Mouse (Mus musculus) liver, embryonic 11.5 days (tissue): ENCODE results near the gene Dcaf4. TPM values are rescaled to one million over a fixed set of nuclear protein-coding genes. Genes with fewer than 3 reads are reported as not detected.

Experiments used
- ATAC-seq: fragments of 200-750 bp; cut with Nextera tagmentation; replicated peaks from 2 replicates; pipeline ENCODE4 v1.8.0; 2017; ENCODE audit warnings: moderate number of reproducible peaks, mild to moderate bottlenecking, moderate TSS enrichment, moderate library complexity; ENCODE audit not compliant: low FRiP score
- DNase-seq: peaks from one replicate; pipeline ENCODE4 v3.0.0-alpha.2; 2017; ENCODE audit warnings: low spot score
- H3K27ac ChIP-seq: fragments of 300-500 bp; sonication (generic); 2 replicates; pipeline ENCODE4 v1.5.1; 2014; ENCODE audit warnings: mild to moderate bottlenecking, low read depth, low read length, control low read depth
- H3K27me3 ChIP-seq: fragments of 300-500 bp; sonication (generic); replicated peaks from 2 replicates; pipeline ENCODE4 v1.6.1; 2014; ENCODE audit warnings: low read length, mixed read lengths; ENCODE audit not compliant: control insufficient read depth, insufficient read depth
- H3K36me3 ChIP-seq: fragments of 300-500 bp; sonication (generic); 2 replicates; pipeline ENCODE4 v1.6.1; 2014; ENCODE audit warnings: mild to moderate bottlenecking, low read length, moderate library complexity, mixed read lengths; ENCODE audit not compliant: control insufficient read depth, insufficient read depth
- H3K4me1 ChIP-seq: fragments of 300-500 bp; sonication (generic); replicated peaks from 2 replicates; pipeline ENCODE4 v1.6.1; 2014; ENCODE audit warnings: low read length, mixed read lengths; ENCODE audit not compliant: control insufficient read depth, insufficient read depth
- H3K4me2 ChIP-seq: fragments of 300-500 bp; sonication (generic); 2 replicates; pipeline ENCODE4 v1.6.1; 2014; ENCODE audit warnings: mild to moderate bottlenecking, control low read depth, moderate library complexity
- H3K4me3 ChIP-seq: fragments of 300-500 bp; sonication (generic); 2 replicates; pipeline ENCODE4 v1.5.1; 2014; ENCODE audit warnings: low read depth, low read length, control low read depth
- H3K9ac ChIP-seq: fragments of 300-500 bp; sonication (generic); 2 replicates; pipeline ENCODE4 v1.6.1; 2014; ENCODE audit warnings: low read depth, low read length, control low read depth
- H3K9me3 ChIP-seq: fragments of 300-500 bp; sonication (generic); 2 replicates; pipeline ENCODE4 v1.6.1; 2016; ENCODE audit warnings: low read length, inconsistent platforms, mixed read lengths; ENCODE audit not compliant: control insufficient read depth
- WGBS: fragments of 180-500 bp; shearing (Covaris S2); extraction: QIAGEN DNeasy Blood & Tissue Kit; methylation state at CpG from one replicate; pipeline ENCODE4 v1.1.7; 2014; 5-methylcytosine and 5-hydroxymethylcytosine counted together
- polyA plus RNA-seq: library from polyadenylated mRNA; unstranded; fragments of >200 nt; fragmentation: Nextera tagmentation; extraction: Ambion mirVana; gene quantifications from 2 replicates; pipeline ENCODE4 v1.2.1, GENCODE M21; 2014

The Dcaf4 gene
- polyA plus RNA-seq, 1 experiment from 2014 or later: 29.9 TPM

DNA sequence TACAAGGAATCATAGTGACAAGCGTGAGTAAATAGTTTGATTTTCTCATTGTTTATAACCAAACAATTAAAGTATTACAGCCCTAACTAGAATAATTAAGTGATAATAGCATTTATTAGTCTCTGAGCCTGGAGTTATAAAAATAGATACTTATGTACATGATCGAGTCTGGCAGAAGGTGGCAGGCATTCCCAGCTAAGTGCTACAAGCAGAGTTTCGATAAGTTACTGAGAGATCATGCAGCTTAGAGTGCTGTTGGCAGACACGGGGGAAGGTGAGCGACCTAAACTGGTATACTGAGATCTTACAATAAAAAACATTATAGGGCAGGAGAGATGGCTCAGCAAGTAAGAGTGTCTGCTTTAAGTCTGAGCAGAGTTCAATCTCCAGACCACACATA lies 36.6 kb upstream of the Dcaf4 start:
- Histone ChIP-seq H3K4me1 (peaks cover 34% of the 10 kb centered on the region), H3K27me3 (peaks cover 14% of the 10 kb centered on the region), H3K36me3 (no peaks in the 10 kb centered on the region), H3K4me3 (no peak overlapping the region), H3K9ac (no peak overlapping the region), H3K27ac (no peak overlapping the region), H3K4me2 (peak overlapping the region; percentile 4; the same call in 1 of the 2 replicates), H3K9me3 (no peaks in the 10 kb centered on the region)
- DNase-seq: no peak
- WGBS: 55% methylated on average over 5 of the region's 5 CpGs
- ATAC-seq: no peak

DNA sequence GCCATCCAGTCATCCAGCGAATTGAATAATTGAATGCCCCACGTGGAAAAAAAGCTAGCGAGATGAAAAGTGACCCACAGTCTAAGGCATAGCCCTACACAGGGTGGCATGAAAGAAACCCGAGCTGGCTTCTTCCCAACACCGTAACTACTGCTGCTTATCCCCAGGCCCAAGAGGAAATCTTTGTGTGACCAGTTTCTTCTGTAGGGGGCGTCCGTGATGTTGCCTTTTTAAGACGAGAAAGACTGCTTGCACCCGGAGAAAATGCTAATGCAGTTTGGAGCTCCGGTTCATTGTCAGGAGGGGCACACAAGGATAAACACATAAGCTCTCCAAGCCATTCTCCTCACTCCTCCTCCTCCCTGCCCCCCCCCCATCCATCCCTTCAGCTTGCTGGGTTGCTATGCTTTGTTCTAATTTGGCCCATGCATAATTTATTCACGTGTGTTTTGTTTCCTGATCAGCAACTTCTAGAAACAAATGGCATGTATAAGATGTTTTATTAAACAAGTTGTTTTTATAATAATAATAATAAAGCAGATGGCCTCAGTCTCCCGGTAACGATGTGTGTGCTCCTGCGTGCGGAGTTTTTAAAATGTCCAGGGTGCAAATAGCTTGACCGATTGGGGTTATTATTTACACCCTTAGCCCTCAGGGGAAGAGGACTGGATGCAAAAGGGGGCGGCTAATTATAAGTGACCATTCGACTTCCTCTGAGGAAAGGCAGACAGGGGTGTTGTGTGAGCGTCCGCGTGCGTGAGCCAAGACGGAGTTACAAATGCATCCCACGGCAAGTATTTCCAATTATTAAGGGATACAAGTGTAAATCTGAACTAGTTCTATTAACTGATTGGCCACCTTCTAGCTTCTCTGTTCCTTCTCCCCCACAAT lies 35.2 kb upstream of the Dcaf4 start:
- Histone ChIP-seq H3K9ac (no peak overlapping the region), H3K4me1 (peaks cover 27% of the 10 kb centered on the region), H3K27me3 (peaks cover 14% of the 10 kb centered on the region), H3K36me3 (no peaks in the 10 kb centered on the region), H3K9me3 (no peaks in the 10 kb centered on the region), H3K27ac (no peak overlapping the region), H3K4me3 (peak overlapping the region; percentile 90), H3K4me2 (peak overlapping the region; percentile 99)
- ATAC-seq: no peak
- WGBS: 7% methylated on average over 24 of the region's 24 CpGs
- no peak for DNase-seq

DNA sequence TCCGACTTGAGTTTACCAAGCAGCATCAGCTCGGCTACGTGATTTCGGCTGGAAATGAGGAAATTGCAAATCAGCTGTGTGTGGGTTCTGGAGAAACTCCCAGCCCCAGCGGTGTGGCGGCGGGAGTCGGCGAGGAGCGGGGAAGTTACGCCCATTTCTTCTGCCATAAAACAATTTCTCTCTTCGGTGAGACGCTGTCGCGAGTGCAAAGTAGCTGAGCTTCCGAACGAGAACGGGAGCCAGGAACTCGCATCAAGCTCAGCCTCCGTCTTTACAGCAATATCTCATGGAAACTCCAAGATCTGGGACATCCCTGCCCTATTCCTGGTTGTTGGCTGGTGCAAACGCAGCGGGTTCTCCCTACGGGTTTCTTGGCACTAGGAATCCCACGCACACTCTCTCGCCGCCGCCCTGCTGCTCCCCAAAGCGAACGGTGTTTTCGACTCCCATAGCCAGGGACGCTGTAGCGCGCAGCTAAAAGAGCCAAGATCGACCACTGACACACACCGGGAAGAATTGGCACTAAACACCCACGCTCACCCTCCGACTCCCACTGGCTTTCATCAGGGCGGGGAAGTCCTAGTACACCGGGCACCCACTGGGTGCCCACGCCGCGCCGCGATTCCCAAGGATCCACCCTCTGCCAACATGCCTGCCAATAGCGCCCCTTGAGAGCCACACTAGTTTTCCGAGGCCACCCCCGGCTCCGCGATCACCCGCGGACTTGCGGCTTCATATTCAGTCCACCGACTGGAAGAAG lies 34.2 kb upstream of the Dcaf4 start:
- peaks cover 27% of the 10 kb centered on the region for H3K4me1 ChIP-seq

DNA sequence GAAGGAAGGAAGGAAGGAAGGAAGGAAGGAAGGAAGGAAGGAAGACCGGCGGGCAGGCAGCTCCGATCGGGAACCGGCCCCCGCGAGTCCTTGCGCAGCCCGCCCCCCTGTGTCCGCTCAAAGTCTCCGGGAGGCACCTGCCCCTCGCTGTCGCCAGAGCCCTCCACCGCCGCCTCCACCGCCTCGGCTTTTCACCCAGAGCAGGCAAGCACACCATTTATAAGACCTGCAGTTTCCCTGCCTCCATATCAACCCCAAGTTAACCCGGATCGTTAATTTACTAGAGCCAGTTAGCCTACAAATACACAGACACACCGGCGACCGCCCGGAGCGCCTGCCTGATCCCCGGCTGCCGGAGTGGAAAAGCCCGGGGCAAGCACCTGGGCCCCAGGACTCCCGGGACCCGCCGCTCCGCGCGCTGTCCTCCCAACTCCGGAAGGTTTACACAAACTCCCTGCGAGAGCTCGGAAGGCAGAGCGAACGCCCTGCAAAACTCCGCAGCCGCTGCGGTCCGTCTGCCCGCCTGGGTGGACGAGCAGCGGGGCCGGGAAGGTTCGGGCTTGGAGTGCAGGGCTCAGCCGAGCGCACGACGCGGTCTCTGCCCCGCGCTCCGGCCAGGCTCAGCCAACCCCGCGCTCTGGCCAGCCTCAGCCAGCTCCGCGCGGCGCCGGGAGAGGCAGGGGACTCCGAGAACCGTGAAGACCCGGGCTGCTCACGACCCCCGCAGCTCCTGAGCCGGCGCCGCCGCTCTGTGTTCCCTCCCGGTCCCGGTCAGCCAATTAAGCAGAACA lies 33.4 kb upstream of the Dcaf4 start:
- Histone ChIP-seq H3K9me3 (no peaks in the 10 kb centered on the region), H3K4me3 (peak overlapping the region; percentile 90), H3K4me1 (peaks cover 27% of the 10 kb centered on the region), H3K4me2 (peak overlapping the region; percentile 99), H3K36me3 (no peaks in the 10 kb centered on the region), H3K9ac (peak overlapping the region; percentile 84), H3K27me3 (peaks cover 14% of the 10 kb centered on the region), H3K27ac (peak overlapping the region; percentile 92)
- ATAC-seq: peak; percentile 73
- 0% methylated on average over 73 of the region's 73 CpGs for WGBS
- DNase-seq: peak; percentile 75

More for the DNA sequence above, 34.2 kb upstream of the Dcaf4 start:
- Histone ChIP-seq H3K27ac (peak overlapping the region; percentile 92; the same call in 1 of the 2 replicates), H3K4me2 (peak overlapping the region; percentile 99), H3K27me3 (peaks cover 14% of the 10 kb centered on the region), H3K9ac (peak overlapping the region; percentile 84), H3K4me3 (peak overlapping the region; percentile 90), H3K9me3 (no peaks in the 10 kb centered on the region), H3K36me3 (no peaks in the 10 kb centered on the region)
- under 1% methylated on average over 53 of the region's 53 CpGs for WGBS
- DNase-seq (peak; percentile 64), ATAC-seq (no peak)

DNA sequence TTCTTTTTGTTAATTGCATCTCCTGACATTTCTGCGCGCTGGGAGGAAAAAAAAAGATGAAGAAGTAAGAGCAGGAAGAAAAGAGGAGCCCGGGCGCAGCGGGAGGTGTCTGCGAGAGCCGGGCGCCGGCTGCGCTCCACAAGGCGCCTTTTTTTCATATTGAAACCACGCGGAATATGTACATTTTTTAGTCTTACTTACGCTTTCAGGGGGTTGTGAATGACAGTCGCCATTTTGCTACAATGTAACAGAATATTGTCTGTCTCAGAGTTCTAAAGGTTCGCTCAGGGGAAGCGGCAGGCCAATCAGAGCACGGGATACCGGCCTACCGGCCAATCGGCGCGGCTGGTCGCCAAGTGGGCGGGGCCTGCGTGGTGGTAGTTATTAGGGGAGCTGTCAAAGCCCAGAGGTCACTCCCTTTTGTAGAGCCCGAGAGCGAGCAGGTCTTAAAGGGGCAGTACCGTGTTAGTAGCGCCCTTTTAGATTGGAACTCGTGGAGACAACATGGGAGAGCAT lies 32.7 kb upstream of the Dcaf4 start, which contains the start of gene Dpf3:
Gene Dpf3, minus strand, starts transcription at position 241 of the 516 bp plus-strand sequence.
- peak; percentile 96 for DNase-seq
- peak; percentile 95 for ATAC-seq
- peak within 1 kb of the TSS; percentile 99 for H3K4me2 ChIP-seq
- H3K9me3 ChIP-seq: no peaks in the 10 kb centered on the region
- peak within 1 kb of the TSS; percentile 90 for H3K4me3 ChIP-seq
- no peaks in the 10 kb centered on the region for H3K36me3 ChIP-seq
- peaks cover 14% of the 10 kb centered on the region for H3K27me3 ChIP-seq
- peak within 1 kb of the TSS; percentile 92 for H3K27ac ChIP-seq
- under 1% methylated on average over 31 of the region's 31 CpGs for WGBS
- peaks cover 27% of the 10 kb centered on the region for H3K4me1 ChIP-seq
- peak within 1 kb of the TSS; percentile 84 for H3K9ac ChIP-seq

DNA sequence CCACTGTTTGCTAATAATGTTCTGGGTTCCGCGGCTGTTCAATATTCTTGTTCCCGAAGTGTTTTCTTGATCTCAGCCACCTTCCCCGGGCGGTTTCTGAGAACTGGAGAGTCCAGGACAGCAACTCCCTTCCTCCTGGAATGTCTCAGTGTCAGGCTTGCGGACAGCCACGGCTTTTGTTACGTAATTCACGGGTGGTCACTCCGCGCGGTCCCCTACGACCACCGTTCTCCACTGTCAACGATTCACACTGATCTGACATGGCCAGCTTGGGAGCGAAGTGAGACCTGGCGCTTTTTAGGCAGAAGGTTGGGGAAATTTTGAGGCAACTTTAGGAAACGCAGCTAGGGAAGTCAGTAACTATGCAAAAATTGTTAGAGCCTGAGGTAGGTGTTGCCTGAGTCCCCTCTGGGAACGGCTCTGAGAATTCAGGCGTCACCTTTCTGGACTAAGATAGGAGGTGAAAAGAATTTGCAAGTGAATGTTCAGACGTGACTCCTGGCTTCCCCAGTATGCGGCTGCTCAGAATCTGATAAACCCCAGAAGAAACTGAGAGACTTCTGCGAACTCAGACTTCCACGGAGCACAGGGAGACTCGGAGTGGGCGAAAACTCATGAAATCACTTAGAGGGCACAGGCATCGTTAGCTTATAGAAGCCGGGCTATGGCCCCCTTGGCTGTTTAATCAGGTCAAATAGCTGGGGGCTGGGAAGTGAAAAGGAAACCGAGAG lies 31.9 kb upstream of the Dcaf4 start:
- ATAC-seq: no peak
- Histone ChIP-seq H3K36me3 (no peaks in the 10 kb centered on the region), H3K27me3 (peaks cover 14% of the 10 kb centered on the region)

DNA sequence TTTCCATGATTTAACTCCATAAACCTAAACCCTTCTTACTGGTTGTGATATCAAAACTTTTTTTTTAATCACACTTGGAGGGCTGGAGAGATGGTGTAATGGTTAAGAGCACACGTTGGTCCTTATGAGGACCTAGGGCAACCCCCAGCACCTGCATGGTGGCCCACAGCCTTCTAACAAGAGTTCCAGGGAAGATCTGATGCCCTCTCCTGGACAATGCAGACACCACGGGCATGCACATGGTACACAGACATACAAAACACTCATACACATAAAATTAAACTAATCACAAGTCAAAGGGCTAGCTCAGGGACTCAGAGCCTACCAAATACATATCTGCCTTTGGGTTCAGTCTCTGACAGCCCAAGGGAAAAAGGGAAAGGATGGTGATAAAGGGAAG lies 30.5 kb upstream of the Dcaf4 start:
- Histone ChIP-seq H3K4me3 (no peak overlapping the region), H3K9ac (no peak overlapping the region), H3K36me3 (no peaks in the 10 kb centered on the region), H3K4me2 (no peak overlapping the region), H3K9me3 (no peaks in the 10 kb centered on the region), H3K27me3 (peaks cover 11% of the 10 kb centered on the region), H3K4me1 (peaks cover 19% of the 10 kb centered on the region), H3K27ac (no peak overlapping the region)
- 31% methylated on average over 2 of the region's 2 CpGs for WGBS
- DNase-seq: no peak
- no peak for ATAC-seq

More for the DNA sequence above, 31.9 kb upstream of the Dcaf4 start:
- peak overlapping the region; percentile 38; the same call in 1 of the 2 replicates for H3K27ac ChIP-seq
- under 1% methylated on average over 29 of the region's 29 CpGs for WGBS
- peak overlapping the region; percentile 61 for H3K9ac ChIP-seq
- DNase-seq: peak; percentile 63
- H3K9me3 ChIP-seq: no peaks in the 10 kb centered on the region
- peak overlapping the region; percentile 90 for H3K4me3 ChIP-seq
- H3K4me2 ChIP-seq: peak overlapping the region; percentile 99
- peaks cover 23% of the 10 kb centered on the region for H3K4me1 ChIP-seq
